Mouse (Mus musculus): Measurements from ENCODE around the gene Gas7. TPM values are rescaled to one million over a fixed set of nuclear protein-coding genes. Genes with fewer than 3 reads are reported as not detected.

Gene Gas7
- polyA plus RNA-seq, 1 experiment from 2014 or later = 10.5 TPM

DNA sequence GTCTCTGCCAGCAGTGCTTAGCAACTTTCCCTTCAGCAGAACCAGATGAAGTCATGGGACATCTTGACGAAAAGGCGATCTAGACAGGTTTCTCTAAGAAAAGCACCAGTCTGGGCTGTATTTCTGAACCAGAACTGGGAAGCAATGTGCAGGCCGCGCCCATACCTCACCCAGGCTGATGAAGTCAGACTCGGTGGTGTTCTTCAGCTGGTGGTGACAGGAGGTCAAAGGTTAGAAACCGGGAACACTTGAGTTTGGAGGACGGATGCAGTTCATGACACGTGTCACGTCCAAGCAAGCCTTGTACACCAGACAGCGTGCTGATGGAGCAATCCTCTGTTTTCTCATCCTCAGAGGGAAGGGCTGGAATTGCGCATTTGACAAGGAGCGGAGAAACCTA, 32.9 kb downstream of the Gas7 start:
- no peak overlapping the region for H3K4me2 ChIP-seq
- H3K9ac ChIP-seq = no peak overlapping the region
- no peak for TF ChIP-seq CTCF (IDR thresholded peaks at IDR 0.05; ENCODE audit: low read depth)
- no peaks in the 10 kb centered on the region for H3K9me3 ChIP-seq (ENCODE audit: low read depth, low read length)
- WGBS = 70% methylated on average over 12 of the region's 12 CpGs
- no peak overlapping the region for H3K4me3 ChIP-seq (ENCODE audit: low read depth, low read length)
- ATAC-seq (ENCODE audit: insufficient read depth) = no peak
- no peaks in the 10 kb centered on the region for H3K27me3 ChIP-seq (ENCODE audit: insufficient read depth, low read length)
- DNase-seq = no peak
- no peak overlapping the region for H3K27ac ChIP-seq (ENCODE audit: low read depth)
- no peaks in the 10 kb centered on the region for H3K36me3 ChIP-seq (ENCODE audit: insufficient read depth)
- no peaks in the 10 kb centered on the region for H3K4me1 ChIP-seq (ENCODE audit: insufficient read depth)

DNA sequence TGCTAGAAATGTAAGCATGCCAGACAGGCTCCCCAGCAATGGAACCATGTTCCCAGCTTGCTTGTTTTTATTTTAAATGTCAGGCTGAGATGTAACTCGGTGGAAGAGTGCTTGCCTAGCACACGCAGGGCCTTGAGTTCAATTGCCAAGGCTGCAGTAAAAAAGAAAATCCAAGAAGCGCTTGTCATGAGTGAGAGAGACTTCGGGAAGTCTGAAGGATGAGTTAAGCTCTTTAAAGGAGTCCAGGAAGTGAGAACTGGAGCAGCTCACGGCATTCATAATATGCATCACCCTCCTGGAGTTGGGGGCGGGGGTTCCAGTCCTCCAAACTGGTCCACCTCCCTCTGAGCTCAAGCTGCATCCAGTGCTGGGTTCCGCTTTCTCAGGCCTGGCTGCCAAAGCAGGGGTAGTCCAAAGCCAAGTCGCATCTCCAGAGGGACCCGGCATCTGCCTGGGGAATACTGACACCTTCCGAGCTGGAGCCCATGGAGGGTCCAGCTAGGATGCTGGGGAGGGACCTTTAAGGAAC, 34.5 kb downstream of the Gas7 start:
- TF ChIP-seq CTCF (IDR thresholded peaks at IDR 0.05; ENCODE audit: low read depth) = no peak
- Histone ChIP-seq H3K9ac (no peak overlapping the region), H3K4me1 (ENCODE audit: insufficient read depth) (no peaks in the 10 kb centered on the region), H3K27ac (ENCODE audit: low read depth) (no peak overlapping the region), H3K9me3 (ENCODE audit: low read depth, low read length) (no peaks in the 10 kb centered on the region), H3K4me2 (no peak overlapping the region), H3K27me3 (ENCODE audit: insufficient read depth, low read length) (no peaks in the 10 kb centered on the region), H3K36me3 (ENCODE audit: insufficient read depth) (no peaks in the 10 kb centered on the region), H3K4me3 (ENCODE audit: low read depth, low read length) (no peak overlapping the region)
- no peak for ATAC-seq (ENCODE audit: insufficient read depth)
- DNase-seq = no peak
- WGBS = 68% methylated on average over 10 of the region's 10 CpGs

DNA sequence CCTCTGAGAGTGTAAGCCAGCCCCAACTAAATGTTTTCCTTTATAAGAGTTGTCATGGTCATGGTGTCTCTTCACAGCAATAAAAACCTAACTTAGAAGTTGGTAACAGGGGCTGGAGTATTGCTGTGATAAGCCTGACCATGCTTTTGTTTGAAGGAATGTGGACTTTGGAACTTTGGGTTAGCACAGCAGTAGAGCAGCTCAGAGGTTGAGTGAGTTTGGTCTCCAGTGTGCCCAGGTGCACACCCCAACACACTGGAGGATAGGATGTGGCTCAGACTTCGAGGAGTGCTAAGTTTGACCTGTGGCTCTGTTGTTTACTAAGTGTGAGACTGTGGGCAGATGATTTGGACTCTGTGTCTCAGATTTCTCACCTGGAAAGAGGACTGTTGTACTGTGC, 41.6 kb downstream of the Gas7 start:
- Histone ChIP-seq H3K27me3 (ENCODE audit: insufficient read depth, low read length) (no peaks in the 10 kb centered on the region), H3K4me2 (no peak overlapping the region), H3K27ac (ENCODE audit: low read depth) (no peak overlapping the region), H3K9me3 (ENCODE audit: low read depth, low read length) (no peaks in the 10 kb centered on the region), H3K4me1 (ENCODE audit: insufficient read depth) (no peaks in the 10 kb centered on the region), H3K9ac (no peak overlapping the region), H3K4me3 (ENCODE audit: low read depth, low read length) (no peak overlapping the region), H3K36me3 (ENCODE audit: insufficient read depth) (no peaks in the 10 kb centered on the region)
- no peak for ATAC-seq (ENCODE audit: insufficient read depth)
- no peak for DNase-seq
- 33% methylated on average over 1 of the region's 1 CpGs for WGBS
- TF ChIP-seq CTCF (IDR thresholded peaks at IDR 0.05; ENCODE audit: low read depth) = no peak

DNA sequence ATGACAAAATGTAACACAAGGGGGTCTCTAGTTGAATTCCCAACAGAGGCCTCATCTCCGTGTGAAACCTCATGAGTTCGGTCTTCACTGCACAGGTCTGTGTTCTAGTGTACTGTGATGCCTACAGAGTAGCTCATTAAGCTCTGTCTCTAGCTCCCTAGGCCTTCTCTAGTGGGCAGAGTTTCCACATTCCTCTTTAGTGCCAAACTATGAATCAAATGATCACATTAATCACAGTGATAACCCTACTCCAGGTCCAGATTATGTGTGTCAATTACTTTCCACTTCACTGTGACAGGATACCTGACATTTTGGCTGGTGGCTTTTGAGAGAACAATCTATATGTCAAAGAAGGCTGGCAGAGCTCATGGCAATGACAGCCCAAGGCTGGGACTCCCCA, 44.9 kb downstream of the Gas7 start:
- H3K9me3 ChIP-seq (ENCODE audit: low read depth, low read length) = no peaks in the 10 kb centered on the region
- H3K4me2 ChIP-seq = no peak overlapping the region
- H3K36me3 ChIP-seq (ENCODE audit: insufficient read depth) = no peaks in the 10 kb centered on the region
- H3K27ac ChIP-seq (ENCODE audit: low read depth) = no peak overlapping the region
- H3K4me3 ChIP-seq (ENCODE audit: low read depth, low read length) = no peak overlapping the region
- H3K9ac ChIP-seq = no peak overlapping the region
- ATAC-seq (ENCODE audit: insufficient read depth) (no peak), DNase-seq (no peak)
- no peak for TF ChIP-seq CTCF (IDR thresholded peaks at IDR 0.05; ENCODE audit: low read depth)
- no peaks in the 10 kb centered on the region for H3K27me3 ChIP-seq (ENCODE audit: insufficient read depth, low read length)
- WGBS = 93% methylated on average over 2 of the region's 2 CpGs
- H3K4me1 ChIP-seq (ENCODE audit: insufficient read depth) = no peaks in the 10 kb centered on the region

DNA sequence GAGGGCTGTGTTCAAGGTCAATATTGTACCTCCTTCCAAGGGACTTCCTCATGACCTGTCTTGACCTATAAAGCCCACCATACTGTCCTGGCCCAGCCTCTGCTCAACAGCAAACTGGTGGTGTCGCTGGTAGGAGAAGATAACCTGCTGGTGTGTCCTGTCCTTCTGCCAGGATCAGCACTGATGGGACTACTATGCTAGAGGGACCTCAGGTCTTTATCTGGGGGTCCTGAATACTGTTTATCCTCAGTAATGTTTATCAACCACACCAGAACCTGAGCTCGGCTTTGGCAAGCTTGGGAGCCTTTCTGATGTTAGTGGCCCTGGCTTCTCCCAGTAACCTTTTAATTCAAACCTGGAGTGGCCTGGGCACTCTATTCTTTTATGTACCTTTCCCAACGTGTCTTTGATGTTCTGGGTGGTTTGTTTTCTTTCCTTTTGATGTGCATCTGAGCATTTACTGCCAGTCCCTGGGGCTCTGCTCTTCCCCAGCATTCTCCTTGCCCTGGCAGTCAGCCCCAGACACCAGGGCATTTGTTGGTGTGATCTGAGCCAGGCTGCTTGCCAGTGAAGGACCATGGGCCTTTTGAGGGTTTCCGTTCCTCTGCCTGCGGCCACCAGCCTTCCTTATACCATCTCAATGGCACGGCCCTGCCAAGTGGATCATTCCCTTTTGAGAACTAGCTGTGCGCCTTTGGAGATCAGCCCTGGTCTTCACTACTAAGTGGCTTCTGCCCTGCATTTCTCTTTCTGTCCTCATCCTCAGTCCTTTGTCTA, 46.4 kb downstream of the Gas7 start:
- WGBS = 74% methylated on average over 7 of the region's 7 CpGs
- Histone ChIP-seq H3K4me1 (ENCODE audit: insufficient read depth) (no peaks in the 10 kb centered on the region), H3K4me3 (ENCODE audit: low read depth, low read length) (no peak overlapping the region), H3K36me3 (ENCODE audit: insufficient read depth) (no peaks in the 10 kb centered on the region), H3K9me3 (ENCODE audit: low read depth, low read length) (no peaks in the 10 kb centered on the region), H3K9ac (no peak overlapping the region), H3K27me3 (ENCODE audit: insufficient read depth, low read length) (no peaks in the 10 kb centered on the region), H3K27ac (ENCODE audit: low read depth) (no peak overlapping the region), H3K4me2 (no peak overlapping the region)
- no peak for ATAC-seq (ENCODE audit: insufficient read depth)
- no peak for DNase-seq
- no peak for TF ChIP-seq CTCF (IDR thresholded peaks at IDR 0.05; ENCODE audit: low read depth)

DNA sequence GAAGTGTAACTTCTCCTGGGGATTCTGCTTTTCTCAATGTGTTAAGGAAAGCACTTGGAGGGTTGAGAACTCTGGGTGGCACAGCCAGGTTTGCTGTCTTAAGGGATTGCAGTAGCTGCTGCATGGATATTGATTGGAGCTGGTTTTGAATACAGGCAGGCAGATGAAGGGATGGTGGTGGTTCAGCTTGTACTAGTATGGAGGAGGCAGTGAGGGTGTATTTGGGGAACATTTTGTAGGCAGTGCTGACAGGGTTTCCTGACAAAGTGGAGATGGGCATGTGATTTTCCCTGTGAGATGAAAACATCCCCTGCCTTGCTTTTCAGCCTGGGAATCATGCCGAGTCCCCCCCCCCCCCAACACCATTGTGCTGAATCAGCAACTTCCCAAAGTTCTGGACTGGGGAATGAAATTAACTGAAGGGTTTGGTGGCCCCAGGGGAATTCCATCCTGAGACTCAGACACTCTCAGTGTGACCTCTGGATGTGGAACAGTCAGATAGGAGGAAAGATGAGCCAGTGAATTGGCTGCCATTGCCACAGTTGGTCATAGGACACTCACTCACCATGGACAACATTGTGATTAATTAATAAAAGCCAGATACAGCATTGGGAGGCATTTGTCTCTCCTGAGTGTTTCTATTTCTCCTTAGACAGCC, 54.1 kb downstream of the Gas7 start:
- no peak overlapping the region for H3K27ac ChIP-seq (ENCODE audit: low read depth)
- no peaks in the 10 kb centered on the region for H3K9me3 ChIP-seq (ENCODE audit: low read depth, low read length)
- ATAC-seq (ENCODE audit: insufficient read depth) (no peak), DNase-seq (no peak)
- no peaks in the 10 kb centered on the region for H3K36me3 ChIP-seq (ENCODE audit: insufficient read depth)
- 83% methylated on average over 1 of the region's 1 CpGs for WGBS
- no peak for TF ChIP-seq CTCF (IDR thresholded peaks at IDR 0.05; ENCODE audit: low read depth)
- H3K27me3 ChIP-seq (ENCODE audit: insufficient read depth, low read length) = no peaks in the 10 kb centered on the region
- H3K4me3 ChIP-seq (ENCODE audit: low read depth, low read length) = no peak overlapping the region
- H3K4me2 ChIP-seq = no peak overlapping the region
- no peaks in the 10 kb centered on the region for H3K4me1 ChIP-seq (ENCODE audit: insufficient read depth)
- H3K9ac ChIP-seq = no peak overlapping the region

DNA sequence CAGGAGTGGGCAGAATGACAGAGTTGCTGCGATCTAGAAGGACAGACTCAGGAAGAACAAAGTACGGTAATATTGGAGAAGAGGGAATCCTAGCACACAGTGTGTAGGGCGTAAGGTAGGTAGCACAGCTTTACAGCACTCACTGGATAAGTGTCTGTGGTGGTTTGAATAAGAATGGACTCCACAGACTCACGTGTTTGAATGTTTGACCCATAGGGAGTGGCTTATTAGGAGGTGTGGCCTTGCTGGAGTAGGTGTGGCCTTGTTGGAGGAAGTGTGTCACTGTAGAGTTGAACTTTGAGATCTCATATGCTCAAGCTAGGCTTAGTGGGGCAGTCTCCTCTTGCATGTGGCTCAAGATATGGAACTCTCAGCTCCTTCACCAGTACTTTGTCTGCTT, 55.6 kb downstream of the Gas7 start:
- 86% methylated on average over 4 of the region's 4 CpGs for WGBS
- Histone ChIP-seq H3K4me1 (ENCODE audit: insufficient read depth) (peaks cover 5% of the 10 kb centered on the region; the same call in 1 of the 2 replicates), H3K9me3 (ENCODE audit: low read depth, low read length) (no peaks in the 10 kb centered on the region), H3K9ac (no peak overlapping the region), H3K27ac (ENCODE audit: low read depth) (no peak overlapping the region), H3K4me3 (ENCODE audit: low read depth, low read length) (no peak overlapping the region), H3K27me3 (ENCODE audit: insufficient read depth, low read length) (no peaks in the 10 kb centered on the region), H3K4me2 (no peak overlapping the region), H3K36me3 (ENCODE audit: insufficient read depth) (no peaks in the 10 kb centered on the region)
- ATAC-seq (ENCODE audit: insufficient read depth) = no peak
- no peak for DNase-seq
- TF ChIP-seq CTCF (IDR thresholded peaks at IDR 0.05; ENCODE audit: low read depth) = no peak
